Mouse (Mus musculus) CH12.LX (cell line): ENCODE measurements at regions not wholly inside any gene's neighbourhood (a gene's known extent, or its start where the extent isn't known, plus 50 kb on each side); places are given as distances from the start of the nearest gene placed in this dataset.
A peak's percentile ranks its signal among the peaks of the same experiment; 100 is the strongest.

Experiments
- DNase-seq: peaks from one replicate; pipeline ENCODE4 v3.0.0-alpha.2; 2013; ENCODE audit errors: extremely low read depth
- H3K27ac ChIP-seq: 2 replicates; pipeline ENCODE4 v1.5.1; 2012; ENCODE audit warnings: low read depth, mild to moderate bottlenecking, control low read depth, moderate library complexity; ENCODE audit not compliant: insufficient read depth
- H3K27me3 ChIP-seq: replicated peaks from 2 replicates; pipeline ENCODE3; 2012; ENCODE audit warnings: inconsistent platforms
- H3K36me3 ChIP-seq, 2 experiments: replicated peaks in 1 of 2; 2 replicates each; pipeline versions ENCODE3 to v1.6.1; 2012; ENCODE audit warnings: inconsistent platforms in 1 of 2, low read length in 1 of 2, mild to moderate bottlenecking in 1 of 2, mixed read lengths in 1 of 2, moderate library complexity in 1 of 2; ENCODE audit not compliant: control insufficient read depth in 1 of 2, insufficient read depth in 1 of 2
- H3K4me1 ChIP-seq, 2 experiments: 2 replicates each; pipeline ENCODE4 v1.6.1; 2012; ENCODE audit warnings: inconsistent platforms in 1 of 2, moderate library complexity in 1 of 2; ENCODE audit not compliant: insufficient read depth in 2 of 2, control insufficient read depth in 1 of 2
- H3K4me2 ChIP-seq: 2 replicates; pipeline ENCODE4 v1.6.1; 2012; ENCODE audit warnings: low read depth, mild to moderate bottlenecking, control low read depth; ENCODE audit not compliant: poor library complexity, insufficient read depth, severe bottlenecking
- H3K4me3 ChIP-seq, 3 experiments: fragments of 150-350 bp in 1 of 3; sonication (generic) in 1 of 3; replicated peaks in 1 of 3; 2 replicates each; pipeline versions ENCODE3 to v1.5.1; 2011 to 2012; ENCODE audit warnings: low read depth in 2 of 3, low read length in 2 of 3, mild to moderate bottlenecking in 2 of 3, moderate library complexity in 2 of 3, control low read depth in 1 of 3, improper control_type of control experiment in 1 of 3, inconsistent platforms in 1 of 3, mixed read lengths in 1 of 3; ENCODE audit not compliant: poor library complexity in 1 of 3
- H3K79me2 ChIP-seq: replicated peaks from 2 replicates; pipeline ENCODE4 v1.6.1; 2012; ENCODE audit warnings: mild to moderate bottlenecking, moderate library complexity; ENCODE audit not compliant: control insufficient read depth, poor library complexity, insufficient read depth, severe bottlenecking; ENCODE audit errors: extremely low read depth
- H3K9ac ChIP-seq: 2 replicates; pipeline ENCODE4 v1.6.1; 2012; ENCODE audit warnings: low read depth, mild to moderate bottlenecking, control low read depth, moderate library complexity; ENCODE audit not compliant: insufficient read depth
- H3K9me3 ChIP-seq: replicated peaks from 2 replicates; pipeline ENCODE3; 2012; ENCODE audit warnings: low read length, inconsistent platforms, mixed read lengths
- BHLHE40 ChIP-seq: IDR thresholded peaks from 2 replicates; pipeline ENCODE4 v1.6.1; 2011; ENCODE audit warnings: mild to moderate bottlenecking, low read depth, low read length, improper control_type of control experiment
- CHD1 ChIP-seq: IDR thresholded peaks from 2 replicates; pipeline ENCODE4 v1.6.1; 2012; ENCODE audit warnings: low read depth, low read length, improper control_type of control experiment, inconsistent platforms
- CHD2 ChIP-seq: IDR thresholded peaks from 2 replicates; pipeline ENCODE4 v1.6.1; 2011; ENCODE audit warnings: low read length, improper control_type of control experiment
- E2F4 ChIP-seq: IDR thresholded peaks from 2 replicates; pipeline ENCODE4 v1.6.1; 2011; ENCODE audit warnings: low read depth, low read length, improper control_type of control experiment; ENCODE audit not compliant: insufficient replicate concordance
- ELF1 ChIP-seq: IDR thresholded peaks from 2 replicates; pipeline ENCODE4 v1.6.1; 2014; ENCODE audit warnings: low read depth, mild to moderate bottlenecking, inconsistent platforms, low read length, improper control_type of control experiment
- EP300 ChIP-seq: IDR thresholded peaks from 2 replicates; pipeline ENCODE4 v1.6.1; 2011; ENCODE audit warnings: low read length, improper control_type of control experiment
- ETS1 ChIP-seq: conservative IDR thresholded peaks from 2 replicates; pipeline ENCODE4 v1.6.1; 2012; ENCODE audit warnings: low read depth, mild to moderate bottlenecking, inconsistent platforms, low read length, improper control_type of control experiment, moderate library complexity
- GABPA ChIP-seq: IDR thresholded peaks from 2 replicates; pipeline ENCODE4 v1.6.1; 2012; ENCODE audit warnings: low read depth, low read length, improper control_type of control experiment, inconsistent platforms; ENCODE audit not compliant: insufficient replicate concordance
- HCFC1 ChIP-seq: IDR thresholded peaks from 2 replicates; pipeline ENCODE4 v1.6.1; 2012; ENCODE audit warnings: low read depth, mild to moderate bottlenecking, inconsistent platforms, low read length, improper control_type of control experiment
- JUN ChIP-seq: IDR thresholded peaks from 2 replicates; pipeline ENCODE4 v1.6.1; 2011; ENCODE audit warnings: low read depth, mild to moderate bottlenecking, low read length, improper control_type of control experiment, moderate library complexity; ENCODE audit not compliant: insufficient read depth
- JUND ChIP-seq: conservative IDR thresholded peaks from 2 replicates; pipeline ENCODE4 v1.6.1; 2011; ENCODE audit warnings: low read depth, low read length, improper control_type of control experiment
- MAFK ChIP-seq: IDR thresholded peaks from 2 replicates; pipeline ENCODE4 v1.6.1; 2011; ENCODE audit warnings: low read length, improper control_type of control experiment; ENCODE audit not compliant: insufficient replicate concordance
- MAX ChIP-seq: IDR thresholded peaks from 2 replicates; pipeline ENCODE4 v1.6.1; 2011; ENCODE audit warnings: low read length, improper control_type of control experiment
- MAZ ChIP-seq: IDR thresholded peaks from 2 replicates; pipeline ENCODE4 v1.6.1; 2012; ENCODE audit warnings: low read depth, mild to moderate bottlenecking, inconsistent platforms, low read length, improper control_type of control experiment, moderate library complexity
- MXI1 ChIP-seq: IDR thresholded peaks from 2 replicates; pipeline ENCODE4 v1.6.1; 2011; ENCODE audit warnings: mild to moderate bottlenecking, low read depth, low read length, improper control_type of control experiment
- MYC ChIP-seq: IDR thresholded peaks from 2 replicates; pipeline ENCODE4 v1.6.1; 2011; ENCODE audit warnings: low read depth, mild to moderate bottlenecking, improper control_type of control experiment, low read length
- NRF1 ChIP-seq: IDR thresholded peaks from 2 replicates; pipeline ENCODE4 v1.6.1; 2014; ENCODE audit warnings: low read depth, mild to moderate bottlenecking, inconsistent platforms, low read length, improper control_type of control experiment, moderate library complexity
- POLR2A ChIP-seq: IDR thresholded peaks from 2 replicates; pipeline ENCODE4 v1.6.1; 2011; ENCODE audit warnings: low read depth, mild to moderate bottlenecking, improper control_type of control experiment, low read length
- RAD21 ChIP-seq: IDR thresholded peaks from 2 replicates; pipeline ENCODE4 v1.6.1; 2011; ENCODE audit warnings: low read depth, mild to moderate bottlenecking, low read length, improper control_type of control experiment, moderate library complexity
- RCOR1 ChIP-seq: conservative IDR thresholded peaks from 2 replicates; pipeline ENCODE4 v1.6.1; 2012; ENCODE audit warnings: low read depth, mild to moderate bottlenecking, inconsistent platforms, low read length, improper control_type of control experiment
- SMC3 ChIP-seq: IDR thresholded peaks from 2 replicates; pipeline ENCODE4 v1.6.1; 2011; ENCODE audit warnings: low read depth, low read length, improper control_type of control experiment
- USF1 ChIP-seq: IDR thresholded peaks from 2 replicates; pipeline ENCODE4 v1.6.1; 2014; ENCODE audit warnings: low read depth, mild to moderate bottlenecking, inconsistent platforms, low read length, improper control_type of control experiment
- USF2 ChIP-seq: conservative IDR thresholded peaks from 2 replicates; pipeline ENCODE4 v1.6.1; 2011; ENCODE audit warnings: low read depth, low read length, improper control_type of control experiment
- ZC3H11A ChIP-seq: IDR thresholded peaks from 2 replicates; pipeline ENCODE4 v1.6.1; 2012; ENCODE audit warnings: low read depth, mild to moderate bottlenecking, inconsistent platforms, low read length, improper control_type of control experiment
- ZMIZ1 ChIP-seq: IDR thresholded peaks from 2 replicates; pipeline ENCODE4 v1.6.1; 2012; ENCODE audit warnings: low read depth, mild to moderate bottlenecking, inconsistent platforms, low read length, improper control_type of control experiment
- ZNF384 ChIP-seq: IDR thresholded peaks from 2 replicates; pipeline ENCODE4 v1.6.1; 2012; ENCODE audit warnings: low read depth, low read length, improper control_type of control experiment, inconsistent platforms
- dilution Hi-C: fragments of 300-500 bp; cut with MboI; formaldehyde crosslinking; loops from 2 replicates; pipeline ENCODE4 v1.14.3; 2020; ENCODE audit warnings: low sequenced_read_pairs; ENCODE audit not compliant: extremely low pct_unique_long_range_greater_than_20kb, extremely low pct_ligation_motif_present
- in situ Hi-C: fragments of 300-500 bp; cut with MboI; formaldehyde crosslinking; loops from 3 replicates; pipeline ENCODE4 v1.14.3; 2019; ENCODE audit warnings: low sequenced_read_pairs, low pct_ligation_motif_present, low pct_unique_long_range_greater_than_20kb, mixed read lengths

DNA sequence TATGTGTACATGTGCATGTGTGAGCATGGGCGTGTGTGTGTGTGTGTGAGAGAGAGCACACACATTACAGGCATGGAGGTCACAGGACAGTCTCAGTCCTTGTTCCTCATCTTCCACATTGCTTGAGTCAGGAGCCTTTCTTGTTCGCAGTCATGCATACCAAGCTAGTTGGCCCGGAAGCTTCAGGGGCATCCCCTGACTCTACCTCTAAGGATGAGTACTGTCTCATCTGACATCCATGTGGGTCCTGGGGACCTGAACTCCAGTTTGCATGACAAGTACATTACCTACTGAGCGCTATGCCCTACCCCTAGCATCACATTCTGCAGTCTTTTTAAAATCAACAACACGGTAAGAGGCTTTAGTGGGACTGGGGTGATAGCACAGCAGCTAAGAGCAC lies 65.3 kb upstream of the Six3 start:
- no peak overlapping the region for H3K9ac ChIP-seq
- no peak overlapping the region for H3K27ac ChIP-seq
- TF ChIP-seq BHLHE40 (peak; percentile 32; the same call in 1 of the 2 replicates), MAFK (no peak), RAD21 (no peak)
- H3K4me3 ChIP-seq = no peak overlapping the region
- H3K36me3 ChIP-seq = no peaks in the 10 kb centered on the region
- no peaks in the 10 kb centered on the region for H3K27me3 ChIP-seq
- DNase-seq = peak; percentile 58
- no peaks in the 10 kb centered on the region for H3K9me3 ChIP-seq
- in situ Hi-C loops (no loop called here), dilution Hi-C loops (no loop called here)
- H3K79me2 ChIP-seq = no peaks in the 10 kb centered on the region
- H3K4me2 ChIP-seq = no peak overlapping the region
- peaks cover 4 to 11% of the 10 kb centered on the region in 2 experiments for H3K4me1 ChIP-seq

- H3K4me3 ChIP-seq = no peak overlapping the region
- H3K9ac ChIP-seq = no peak overlapping the region
- TF ChIP-seq MYC = no peak
- no peak overlapping the region for H3K4me2 ChIP-seq
- dilution Hi-C loops = no loop called here
- no peaks in the 10 kb centered on the region for H3K36me3 ChIP-seq
- peaks cover 2 to 36% of the 10 kb centered on the region in 2 experiments; a peak in 3 of 4 replicates for H3K4me1 ChIP-seq
- in situ Hi-C loops = no loop called here
- H3K79me2 ChIP-seq = no peaks in the 10 kb centered on the region
- peaks cover 13% of the 10 kb centered on the region for H3K9me3 ChIP-seq
- H3K27me3 ChIP-seq = no peaks in the 10 kb centered on the region
- no peak overlapping the region for H3K27ac ChIP-seq
- no peak for DNase-seq
Observed at GRCm38 (mm10) chr17:85561006-85561405, 52.4 kb upstream of the Six3 start.

DNA sequence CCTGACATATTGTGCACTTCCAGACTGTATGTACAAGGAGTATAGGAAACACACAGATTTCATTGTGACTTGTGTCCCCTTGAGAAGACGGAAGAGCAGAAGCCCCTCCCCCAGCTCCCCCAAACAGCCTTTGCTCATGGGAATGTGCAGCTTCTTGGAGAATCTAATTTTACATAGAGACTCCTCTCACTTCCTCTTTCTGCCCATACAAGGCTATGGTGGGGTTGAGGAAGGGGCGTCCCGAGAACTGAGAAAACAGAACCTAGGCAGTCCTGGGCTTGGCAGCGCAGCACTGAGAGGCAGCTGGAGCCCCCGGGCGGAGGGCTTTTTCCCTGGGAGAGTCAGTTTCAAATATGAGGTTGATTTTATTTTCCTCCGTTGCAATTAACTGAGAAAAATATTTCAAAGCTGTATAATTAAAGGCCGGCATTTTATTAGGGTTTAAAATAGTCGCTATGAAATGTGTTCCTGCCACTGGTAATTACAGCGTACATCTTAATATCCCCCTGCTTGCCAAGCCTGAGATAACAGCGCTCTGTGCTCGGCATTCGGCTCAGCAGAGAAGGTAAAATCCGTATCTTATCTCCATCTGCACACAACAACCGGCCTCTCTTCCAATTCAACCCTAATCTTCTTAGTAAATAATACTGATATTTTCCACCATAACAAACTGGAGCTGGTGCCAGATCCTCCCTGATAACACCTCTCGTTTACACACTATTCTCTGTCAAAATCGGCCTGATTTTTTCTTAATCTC lies 50.7 kb upstream of the Six3 start:
- in situ Hi-C loops (no loop called here), dilution Hi-C loops (no loop called here)
- H3K9ac ChIP-seq = no peak overlapping the region
- peak overlapping the region; percentile 54 for H3K4me2 ChIP-seq
- DNase-seq = peak; percentile 79
- H3K27ac ChIP-seq = no peak overlapping the region
- H3K4me1 ChIP-seq = peaks cover 2 to 36% of the 10 kb centered on the region in 2 experiments; a peak in 3 of 4 replicates
- H3K79me2 ChIP-seq = no peaks in the 10 kb centered on the region
- peaks cover 19% of the 10 kb centered on the region for H3K9me3 ChIP-seq
- no peak overlapping the region for H3K4me3 ChIP-seq
- H3K36me3 ChIP-seq = no peaks in the 10 kb centered on the region
- H3K27me3 ChIP-seq = no peaks in the 10 kb centered on the region
- TF ChIP-seq ZMIZ1 (no peak), MXI1 (no peak), ETS1 (peak; percentile 64), USF2 (no peak), ELF1 (peak; percentile 44; the same call in 1 of the 2 replicates), RCOR1 (no peak), POLR2A (no peak), SMC3 (no peak), MAX (no peak), E2F4 (no peak), JUND (peak; percentile 13; the same call in 1 of the 2 replicates), ZNF384 (no peak), NRF1 (no peak), MAZ (no peak; the same call in 1 of the 2 replicates), JUN (no peak), ZC3H11A (no peak), USF1 (no peak), CHD2 (peak; percentile 79), CHD1 (no peak), EP300 (peak; percentile 84), HCFC1 (no peak), GABPA (no peak)
